Mouse (Mus musculus) erythroblast, embryonic 14.5 days (primary cell): ENCODE measurements around the gene Vpreb3. TPM values are rescaled to one million over a fixed set of nuclear protein-coding genes. Genes with fewer than 3 reads are reported as not detected.

Source experiments
- H3K27me3 ChIP-seq: 2 replicates; pipeline ENCODE4 v1.6.1; 2012; ENCODE audit warnings: inconsistent platforms; ENCODE audit not compliant: control insufficient read depth
- H3K36me3 ChIP-seq: 2 replicates; pipeline ENCODE4 v1.6.1; 2012; ENCODE audit warnings: mild to moderate bottlenecking, inconsistent platforms; ENCODE audit not compliant: control insufficient read depth
- H3K4me1 ChIP-seq: 2 replicates; pipeline ENCODE4 v1.6.1; 2012; ENCODE audit warnings: inconsistent platforms; ENCODE audit not compliant: control insufficient read depth
- H3K4me3 ChIP-seq: replicated peaks from 2 replicates; pipeline ENCODE3; 2012; ENCODE audit warnings: moderate library complexity, mild to moderate bottlenecking, inconsistent platforms
- H3K9me3 ChIP-seq: 2 replicates; pipeline ENCODE4 v1.6.1; 2012; ENCODE audit warnings: low read length, inconsistent platforms, mixed read lengths; ENCODE audit not compliant: control insufficient read depth
- GATA1 ChIP-seq: IDR thresholded peaks from 2 replicates; pipeline ENCODE4 v1.6.1; 2012; ENCODE audit warnings: low read length, inconsistent platforms, mixed read lengths
- TAL1 ChIP-seq: IDR thresholded peaks from 3 replicates; pipeline ENCODE4 v1.6.1; 2012; ENCODE audit warnings: low read length, inconsistent platforms, mixed read lengths
- polyA plus RNA-seq: library from polyadenylated mRNA; stranded (reverse); fragments of >175 nt; gene quantifications from 2 replicates; pipeline ENCODE4 v1.2.3, GENCODE M21; 2012

The Vpreb3 gene
- polyA plus RNA-seq, 1 experiment: not detected

DNA sequence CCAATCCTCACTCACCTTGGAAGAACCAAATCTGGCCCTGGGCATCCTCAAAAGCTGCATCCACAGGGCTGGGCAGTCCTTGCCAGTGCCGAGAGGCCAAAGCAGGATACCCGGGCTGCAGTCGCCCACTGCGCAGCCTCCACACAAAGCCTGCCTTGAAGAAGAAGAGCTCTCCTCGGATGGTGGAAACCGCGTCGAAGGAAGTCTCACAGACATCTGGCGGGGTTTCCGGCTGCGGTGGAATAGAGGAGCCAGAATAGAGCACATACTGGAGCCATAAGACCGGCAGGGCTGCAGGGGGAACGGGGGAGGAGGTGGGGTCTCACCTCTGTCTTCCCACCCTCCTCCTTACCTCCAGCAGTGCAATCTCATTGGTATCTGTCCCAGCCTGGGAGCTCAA lies 16.5 kb upstream of the Vpreb3 start:
- no peaks in the 10 kb centered on the region for H3K36me3 ChIP-seq
- TF ChIP-seq TAL1: no peak
- no peak for TF ChIP-seq GATA1
- H3K9me3 ChIP-seq: peaks cover 2% of the 10 kb centered on the region; the same call in 1 of the 2 replicates
- no peak overlapping the region for H3K4me3 ChIP-seq
- H3K27me3 ChIP-seq: peaks cover 62% of the 10 kb centered on the region
- peaks cover 25% of the 10 kb centered on the region for H3K4me1 ChIP-seq

DNA sequence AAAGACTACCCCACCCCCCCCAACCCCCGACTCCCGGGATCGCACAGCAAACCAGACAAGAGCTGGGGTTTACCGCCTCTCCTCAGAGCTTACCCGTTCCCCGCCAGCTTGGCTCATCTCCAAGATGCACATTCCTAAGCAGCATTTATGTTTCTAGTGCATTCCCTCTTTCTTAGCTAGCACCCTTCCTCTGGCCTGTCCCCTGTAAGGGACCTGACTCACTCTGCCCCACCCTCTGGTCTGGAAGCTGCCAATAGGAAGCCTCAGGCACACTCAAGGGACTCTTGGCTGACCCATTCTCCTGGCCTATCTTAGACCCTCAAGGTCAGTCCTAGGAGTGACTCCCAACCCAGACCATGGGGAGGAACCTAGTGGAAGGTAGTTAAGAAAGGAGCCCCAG lies 12.6 kb upstream of the Vpreb3 start:
- peaks cover 87% of the 10 kb centered on the region for H3K27me3 ChIP-seq
- H3K36me3 ChIP-seq: no peaks in the 10 kb centered on the region
- peaks cover 21% of the 10 kb centered on the region for H3K4me1 ChIP-seq
- TF ChIP-seq GATA1 (no peak), TAL1 (no peak)
- H3K9me3 ChIP-seq: peaks cover 6% of the 10 kb centered on the region; the same call in 1 of the 2 replicates
- no peak overlapping the region for H3K4me3 ChIP-seq

DNA sequence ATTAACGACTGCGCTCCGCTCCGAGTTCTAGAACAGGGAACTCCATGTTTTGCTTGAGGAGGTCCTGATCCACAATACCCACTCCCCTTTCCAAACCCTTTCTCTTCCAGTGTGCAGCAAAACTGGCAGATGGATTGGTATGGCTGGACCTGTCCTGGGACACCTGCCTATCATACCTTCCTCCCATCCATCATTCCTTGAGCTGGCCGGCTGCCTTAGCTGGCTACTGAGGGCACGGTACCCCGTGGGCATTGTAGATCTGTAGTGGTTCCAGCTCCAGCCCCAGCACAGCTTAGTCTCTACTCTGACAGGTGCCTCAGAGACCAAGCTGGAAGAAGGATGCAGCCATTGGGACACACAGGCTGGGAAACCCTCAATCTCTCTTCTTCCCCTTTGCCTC lies 11.5 kb upstream of the Vpreb3 start:
- Histone ChIP-seq H3K4me1 (peaks cover 31% of the 10 kb centered on the region), H3K4me3 (no peak overlapping the region), H3K9me3 (peaks cover 6% of the 10 kb centered on the region; the same call in 1 of the 2 replicates), H3K36me3 (peaks cover 3% of the 10 kb centered on the region), H3K27me3 (peaks cover 77% of the 10 kb centered on the region)
- TF ChIP-seq GATA1 (no peak), TAL1 (no peak)

DNA sequence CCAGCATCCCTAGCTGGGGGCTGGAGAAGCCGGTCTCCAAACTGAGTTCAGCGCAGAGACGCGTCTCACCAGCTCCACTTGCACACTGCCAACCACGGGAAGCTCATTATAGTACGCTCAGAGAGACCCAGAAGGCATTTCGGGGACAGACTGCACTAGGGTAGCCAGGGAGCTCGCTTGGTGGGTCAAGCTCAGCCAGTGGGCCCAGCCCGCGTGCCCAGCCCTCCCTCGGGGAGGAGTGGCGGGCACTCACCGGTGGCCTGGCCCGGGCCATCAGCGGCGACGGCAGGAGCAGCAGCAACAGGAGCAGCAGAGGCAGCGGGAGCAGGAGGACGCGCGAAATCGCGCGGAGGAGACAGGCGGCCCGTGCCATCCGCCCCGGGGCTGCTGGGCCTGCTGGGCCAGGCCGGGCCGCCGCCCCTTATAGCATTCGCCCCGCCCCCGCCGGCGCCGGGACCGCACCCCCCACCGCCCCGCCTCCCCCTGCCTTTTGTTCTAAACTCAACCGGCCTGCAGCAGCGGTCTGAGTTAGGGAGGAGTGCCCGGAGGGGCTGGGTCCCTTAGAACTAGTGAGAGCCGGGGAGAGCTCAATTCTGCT lies 10.7 kb upstream of the Vpreb3 start:
- no peak for TF ChIP-seq TAL1
- no peak for TF ChIP-seq GATA1
- Histone ChIP-seq H3K27me3 (peaks cover 68% of the 10 kb centered on the region), H3K4me3 (peak overlapping the region; percentile 50), H3K9me3 (peaks cover 6% of the 10 kb centered on the region; the same call in 1 of the 2 replicates), H3K36me3 (peaks cover 11% of the 10 kb centered on the region), H3K4me1 (peaks cover 40% of the 10 kb centered on the region)

DNA sequence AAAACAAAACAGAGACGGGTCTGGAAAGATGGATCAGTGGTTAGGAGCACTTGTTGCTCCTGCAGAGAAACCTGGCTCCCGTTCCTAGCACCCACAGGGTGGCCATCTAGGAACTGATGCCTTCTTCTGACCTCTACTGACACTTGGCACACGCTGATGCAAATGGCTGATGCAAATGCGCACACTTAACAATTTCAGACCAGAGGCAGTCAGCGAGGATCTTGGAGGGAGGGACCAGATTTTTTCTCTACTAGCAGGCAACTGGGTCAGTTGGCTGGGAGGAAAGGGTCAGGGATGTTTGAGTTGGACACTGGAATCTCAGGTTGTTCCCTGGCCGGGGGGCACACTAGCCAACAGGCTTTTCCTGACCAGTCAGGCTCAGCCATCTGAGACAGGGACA lies 10.0 kb upstream of the Vpreb3 start, which contains the start of gene Chchd10:
Gene Chchd10 (plus strand): TSS at position 240 of the 400 bp plus-strand sequence.
- no peak for TF ChIP-seq GATA1
- TF ChIP-seq TAL1: no peak
- Histone ChIP-seq H3K4me1 (peaks cover 47% of the 10 kb centered on the region), H3K9me3 (peaks cover 6% of the 10 kb centered on the region; the same call in 1 of the 2 replicates), H3K36me3 (peaks cover 18% of the 10 kb centered on the region), H3K4me3 (peak within 1 kb of the TSS; percentile 50), H3K27me3 (peaks cover 61% of the 10 kb centered on the region)

DNA sequence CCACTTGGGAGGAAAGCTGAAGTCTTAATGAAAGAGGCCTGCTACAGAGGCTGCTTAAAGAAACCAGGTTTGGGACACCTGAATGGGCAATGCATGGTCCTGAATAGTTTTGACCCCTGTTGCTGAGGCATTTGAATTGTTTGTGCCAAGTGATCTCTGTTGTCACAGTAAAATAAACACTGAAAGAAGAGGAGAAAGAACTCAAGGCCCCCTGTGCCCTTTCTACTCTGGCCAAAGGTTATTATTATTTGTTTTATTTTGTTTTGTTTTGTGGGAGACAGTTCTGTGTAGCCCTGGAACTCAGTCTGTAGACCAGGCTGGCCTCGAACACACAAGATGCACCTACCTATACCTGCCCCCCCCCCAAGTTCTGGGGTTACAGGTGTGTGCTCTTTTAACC lies 7.9 kb upstream of the Vpreb3 start:
- Histone ChIP-seq H3K4me1 (peaks cover 63% of the 10 kb centered on the region), H3K9me3 (peaks cover 6% of the 10 kb centered on the region; the same call in 1 of the 2 replicates), H3K36me3 (peaks cover 33% of the 10 kb centered on the region), H3K27me3 (peaks cover 40% of the 10 kb centered on the region), H3K4me3 (peak overlapping the region; percentile 81)
- TF ChIP-seq GATA1: no peak
- TF ChIP-seq TAL1: no peak

DNA sequence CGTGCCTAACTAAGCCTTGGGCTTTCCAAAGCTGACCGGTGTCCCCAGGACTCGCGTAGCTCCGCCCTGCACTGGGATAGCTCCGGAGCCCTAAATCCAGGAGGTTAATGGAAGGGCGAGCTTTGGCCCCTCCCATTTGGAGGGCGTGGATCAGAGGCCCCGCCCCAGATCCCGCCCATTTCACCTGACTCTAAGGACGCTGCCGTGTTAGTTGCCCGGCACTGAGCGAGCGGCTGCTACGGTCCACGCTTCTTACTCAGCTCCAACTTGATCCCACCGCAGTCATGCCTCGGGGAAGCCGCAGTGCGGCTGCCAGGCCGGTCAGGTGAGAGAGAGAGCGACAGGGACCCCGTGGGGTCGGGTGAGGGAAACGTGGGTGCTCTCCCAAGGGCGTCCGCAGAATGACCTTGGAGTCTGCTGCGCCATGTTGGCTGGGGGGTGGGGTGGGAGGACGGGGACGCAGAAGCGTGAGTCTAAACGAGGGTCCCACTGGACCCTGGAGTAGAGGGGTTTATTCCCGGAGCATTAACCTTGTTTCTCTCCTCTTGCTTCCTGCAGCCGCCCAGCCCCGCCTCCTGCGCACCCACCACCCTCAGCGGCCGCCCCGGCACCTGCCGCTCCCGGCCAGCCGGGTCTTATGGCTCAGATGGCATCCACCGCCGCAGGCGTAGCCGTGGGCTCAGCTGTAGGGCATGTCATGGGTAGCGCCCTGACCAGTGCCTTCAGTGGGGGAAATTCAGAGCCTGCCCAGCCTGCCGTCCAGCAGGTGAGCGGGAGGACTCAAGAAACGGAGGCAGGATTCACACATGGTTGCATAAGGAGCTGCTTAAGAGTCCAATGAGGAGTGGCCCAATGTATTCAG lies 6.9 kb upstream of the Vpreb3 start, which contains the start of gene Mmp11:
Gene Mmp11 (minus strand): TSS at position 817 of the 862 bp plus-strand sequence.
- H3K9me3 ChIP-seq: peaks cover 6% of the 10 kb centered on the region; the same call in 1 of the 2 replicates
- TF ChIP-seq TAL1: no peak
- TF ChIP-seq GATA1: no peak
- H3K4me3 ChIP-seq: peak within 1 kb of the TSS; percentile 81
- peaks cover 72% of the 10 kb centered on the region for H3K4me1 ChIP-seq
- peaks cover 42% of the 10 kb centered on the region for H3K36me3 ChIP-seq
- H3K27me3 ChIP-seq: peaks cover 31% of the 10 kb centered on the region

DNA sequence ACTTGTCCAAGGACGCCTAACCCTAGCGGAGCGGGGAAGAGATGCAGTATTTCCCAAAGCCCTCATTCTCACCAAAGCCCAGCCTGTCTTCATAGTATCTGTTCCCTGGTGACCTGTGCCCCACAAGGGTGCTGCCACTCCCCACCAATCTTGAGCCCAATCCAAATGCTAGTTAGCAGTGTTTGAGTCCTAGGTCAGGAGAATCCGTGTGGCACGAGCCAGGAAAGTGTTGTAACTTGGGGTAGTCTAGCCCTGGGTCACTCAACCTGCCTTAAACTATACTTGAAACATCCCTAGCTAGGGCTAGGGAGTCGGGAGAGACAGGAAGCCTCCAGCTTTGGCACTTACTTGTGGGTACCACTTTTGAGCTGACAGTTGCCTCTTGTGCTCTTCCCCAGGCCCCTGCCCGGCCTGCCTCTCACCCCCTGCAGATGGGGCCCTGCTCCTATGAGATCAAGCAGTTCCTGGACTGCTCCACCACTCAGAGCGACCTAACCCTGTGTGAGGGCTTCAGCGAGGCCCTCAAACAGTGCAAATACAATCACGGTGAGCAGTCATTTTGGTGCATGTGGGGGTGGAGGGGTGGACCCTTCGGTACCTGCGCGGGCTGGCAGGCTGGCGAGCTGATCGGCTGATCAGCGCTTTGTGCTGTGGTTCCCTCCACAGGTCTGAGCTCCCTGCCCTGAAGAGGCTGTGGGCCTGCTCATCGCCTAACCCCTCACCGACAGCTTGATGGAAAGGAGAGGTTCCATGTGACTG lies 5.8 kb upstream of the Vpreb3 start:
- TF ChIP-seq GATA1 (no peak), TAL1 (no peak)
- H3K36me3 ChIP-seq: peaks cover 44% of the 10 kb centered on the region
- H3K4me3 ChIP-seq: peak overlapping the region; percentile 81
- H3K27me3 ChIP-seq: peaks cover 19% of the 10 kb centered on the region
- peaks cover 71% of the 10 kb centered on the region for H3K4me1 ChIP-seq
- peaks cover 1% of the 10 kb centered on the region; the same call in 1 of the 2 replicates for H3K9me3 ChIP-seq
